Mouse (Mus musculus): ENCODE results near the gene Ppp1r14d.

Ppp1r14d gene

DNA sequence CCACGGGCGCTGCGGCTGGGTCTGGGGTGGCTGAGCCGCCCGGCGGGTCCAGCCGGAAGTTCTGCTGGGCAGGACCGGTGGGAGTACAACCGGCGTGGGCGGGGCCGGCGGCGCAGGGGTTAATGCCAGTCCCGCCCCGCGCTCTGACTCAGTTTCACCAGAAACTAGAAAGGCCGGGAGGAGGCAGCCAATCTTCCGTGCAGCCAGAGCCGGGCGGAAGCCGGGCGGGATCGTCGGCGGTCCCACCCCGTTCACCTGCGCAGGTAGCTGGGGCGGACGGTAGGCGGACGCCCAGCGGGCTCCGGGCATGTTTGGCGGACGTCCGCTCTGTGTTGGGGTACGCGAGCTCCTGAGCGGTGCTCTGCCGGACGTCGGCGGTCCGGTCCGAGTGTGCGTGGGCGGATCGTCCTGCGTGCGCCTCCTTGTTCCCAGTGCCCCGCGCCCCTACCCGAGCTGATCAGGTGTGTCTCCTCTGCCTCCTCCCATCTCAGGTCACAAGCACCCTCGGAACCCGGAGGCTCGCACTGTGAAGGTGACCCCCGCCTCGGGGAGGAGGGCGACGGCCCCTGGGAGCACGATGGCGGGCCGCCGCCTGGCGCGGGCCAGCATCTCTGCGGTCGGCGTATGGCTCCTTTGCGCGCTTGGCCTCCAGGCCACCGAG is 7.6 kb upstream of the Ppp1r14d start, which contains the start of gene Spint1:
Gene Spint1 (plus strand): TSS at position 153 of the 661 bp plus-strand sequence.
- DNase-seq (ENCODE audit: low spot score in 2 of 2), result no peak

DNA sequence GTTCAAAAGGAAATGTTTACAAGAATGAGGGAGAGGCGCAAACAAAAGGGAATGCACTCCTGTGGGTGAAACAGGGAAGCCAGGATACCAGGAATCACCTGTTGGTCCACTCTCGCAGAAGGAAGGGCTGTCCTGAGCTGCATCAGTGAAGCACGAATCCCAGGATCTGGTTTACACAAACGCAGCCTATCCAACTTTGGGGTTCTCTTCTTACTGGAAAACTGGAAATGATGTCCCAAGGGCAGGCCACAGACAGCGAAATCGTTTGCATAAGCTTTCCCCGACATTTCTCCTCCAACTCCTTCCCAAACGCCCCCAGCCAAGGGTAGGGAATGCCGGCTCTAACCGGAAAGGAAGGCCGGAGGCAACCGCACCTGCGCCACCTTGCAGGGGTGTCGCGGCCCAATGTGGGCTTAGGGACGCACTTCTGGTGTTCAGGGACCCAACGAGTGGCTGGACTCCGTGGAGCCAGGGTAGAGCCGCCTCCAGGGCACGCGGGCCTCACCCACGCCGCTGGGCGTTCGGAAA is 7.0 kb upstream of the Ppp1r14d start:
- DNase-seq (ENCODE audit: low spot score in 2 of 2), result no peak

DNA sequence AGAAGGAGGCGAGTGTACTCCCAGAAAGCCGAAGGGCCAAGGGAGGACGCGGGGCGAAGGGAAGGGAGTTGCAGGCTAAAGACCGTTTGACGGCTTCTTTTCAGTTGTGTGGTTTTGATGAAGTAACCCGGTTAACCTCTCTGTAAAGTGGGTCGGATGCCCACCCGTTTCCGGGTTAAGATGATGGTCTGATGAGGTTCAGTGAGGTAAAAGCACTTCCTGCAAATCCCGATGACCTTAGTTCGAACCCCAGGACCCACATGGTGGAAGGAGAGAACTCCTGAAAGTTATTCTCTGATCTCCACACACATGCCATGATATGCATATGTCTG is 20.6 kb downstream of the Ppp1r14d start:
- DNase-seq (ENCODE audit: low spot score in 2 of 2), result no peak

DNA sequence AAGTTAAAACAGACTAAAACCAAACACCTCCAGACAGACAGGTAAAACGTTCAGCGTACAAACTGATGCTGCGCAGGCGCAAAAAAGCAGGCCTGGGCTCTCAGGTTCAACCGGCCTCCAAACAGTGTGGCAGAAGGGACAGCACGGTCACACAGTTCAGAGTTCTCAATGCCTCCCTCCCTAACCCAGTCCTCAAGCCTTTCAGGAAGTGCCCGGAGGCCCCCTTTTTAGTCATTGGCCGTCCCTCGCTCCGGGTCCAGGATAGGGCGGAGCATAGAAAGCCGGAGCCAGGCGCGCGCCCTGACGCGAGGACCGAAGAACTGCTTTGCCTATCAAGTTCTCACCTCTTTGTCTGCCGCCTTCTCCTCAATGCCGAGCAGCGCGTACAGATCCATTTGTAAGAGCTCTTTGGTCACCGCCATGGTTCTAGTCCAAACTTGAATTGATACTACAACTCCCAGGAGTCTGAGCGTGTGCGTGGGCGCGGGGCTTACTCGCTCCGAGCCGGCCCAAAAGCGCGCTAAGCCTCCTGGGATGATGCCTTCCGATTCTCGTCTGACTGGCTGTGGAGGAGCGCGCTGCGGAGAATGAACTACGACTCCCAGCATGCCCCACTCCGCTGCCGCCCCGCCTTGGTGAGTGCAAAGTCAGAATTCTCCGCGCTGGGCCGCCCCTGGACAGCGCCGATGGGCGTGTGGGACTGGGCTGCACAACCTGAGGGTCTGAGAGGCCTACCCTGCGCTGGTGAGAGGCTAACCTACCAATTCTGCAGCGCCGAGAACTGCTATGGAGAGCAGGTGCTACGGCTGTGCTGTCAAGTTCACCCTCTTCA is 21.1 kb downstream of the Ppp1r14d start, which contains the start of the genes Zfyve19 and Dnajc17:
Gene Zfyve19 (plus strand): TSS at position 274 of the 832 bp plus-strand sequence.
Gene Dnajc17 (minus strand): TSS at position 452 of the 832 bp plus-strand sequence.
- DNase-seq (ENCODE audit: low spot score in 2 of 2), result peak; percentile 95 to 98

DNA sequence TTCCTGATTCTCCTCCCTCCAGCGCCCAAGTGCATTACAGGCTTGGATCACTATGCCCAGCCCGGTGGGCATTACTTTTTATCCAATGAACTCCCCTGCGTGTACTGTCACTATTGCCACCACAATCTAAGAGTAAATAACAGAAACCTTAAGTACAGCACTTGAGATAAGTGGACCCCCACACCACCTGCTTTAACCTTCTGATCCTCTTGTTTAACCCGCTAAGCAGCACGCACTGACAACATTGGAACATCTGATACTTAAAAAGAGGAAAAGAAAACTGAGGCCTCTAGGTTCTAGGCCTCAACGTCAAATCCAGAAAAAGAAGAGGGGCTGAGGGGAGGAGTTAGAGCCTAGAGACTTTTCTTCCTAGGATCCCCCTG is 21.8 kb downstream of the Ppp1r14d start:
- DNase-seq (ENCODE audit: low spot score in 2 of 2), result no peak

DNA sequence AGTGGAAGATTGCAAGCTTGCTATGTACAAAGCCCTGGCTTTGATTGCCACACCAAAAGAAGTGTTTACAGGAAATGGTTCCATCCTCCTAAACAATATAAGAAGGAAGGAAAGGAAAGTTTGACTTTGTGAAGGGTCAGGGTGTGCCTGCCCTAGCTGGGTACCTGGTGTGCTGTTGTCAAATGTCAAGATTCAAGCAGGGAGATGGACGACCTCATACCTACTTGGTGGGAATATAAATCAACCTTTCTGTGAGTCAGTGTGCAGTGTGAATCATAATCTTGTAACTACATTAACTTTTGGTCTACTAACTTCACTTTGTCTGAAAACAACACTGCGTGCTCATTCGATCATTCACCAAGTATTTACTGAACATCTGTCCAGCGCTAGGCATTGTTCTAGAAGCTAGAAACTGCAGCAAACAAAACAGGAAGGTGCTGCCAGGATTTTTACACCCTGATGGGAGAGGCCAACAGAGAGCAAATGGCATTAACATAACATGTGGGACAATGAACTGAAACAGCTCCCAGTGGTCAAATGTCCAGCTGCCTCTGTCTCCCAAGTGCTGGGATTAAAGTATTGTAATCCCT is 25.7 kb downstream of the Ppp1r14d start:
- DNase-seq (ENCODE audit: low spot score in 2 of 2), result no peak

DNA sequence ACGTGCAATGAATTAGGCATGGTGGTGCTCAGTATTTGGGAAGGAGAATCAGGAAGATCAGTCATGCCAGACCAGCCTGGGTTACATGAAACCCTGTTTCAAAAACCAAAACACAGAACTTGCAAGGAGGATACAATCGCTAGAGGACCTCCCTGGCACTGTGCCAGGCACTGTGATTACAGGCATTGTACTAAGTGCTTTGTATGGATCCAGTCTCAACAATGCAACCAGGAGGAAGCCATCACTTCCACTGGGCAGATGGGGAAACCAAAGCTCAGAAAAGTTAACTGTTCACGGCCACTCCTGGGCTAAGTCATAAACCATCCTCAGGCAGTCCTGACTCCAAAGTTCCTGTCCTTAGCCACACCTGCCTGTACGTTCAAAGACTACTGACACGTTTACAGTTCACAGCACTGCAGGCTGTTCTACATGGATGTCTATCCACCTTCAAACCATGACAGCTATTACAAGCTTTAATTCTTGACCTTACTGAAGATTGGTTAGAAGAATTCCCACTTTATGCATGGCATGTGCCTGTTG is 26.7 kb downstream of the Ppp1r14d start:
- no peak for DNase-seq (ENCODE audit: low spot score in 2 of 2)

DNA sequence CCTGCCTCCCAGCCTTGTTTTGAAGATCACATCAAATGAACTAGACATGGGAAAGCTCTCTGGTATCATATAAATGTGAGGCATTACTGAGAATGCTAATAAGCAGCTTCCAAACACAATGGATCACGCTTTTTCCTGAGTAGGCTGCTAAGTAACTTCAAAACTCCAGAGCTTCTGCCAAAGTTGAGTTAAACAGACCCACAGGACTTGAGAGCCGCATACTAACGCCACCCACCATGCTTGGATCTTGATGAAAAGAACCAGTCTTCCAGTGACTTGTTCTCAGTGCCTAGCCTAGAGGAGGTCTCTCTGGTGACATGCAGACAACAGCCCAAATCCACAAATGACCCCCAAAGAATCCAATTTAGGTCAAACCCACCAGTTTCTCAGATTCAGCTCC is 30.8 kb downstream of the Ppp1r14d start:
- no peak for DNase-seq (ENCODE audit: low spot score in 2 of 2)

DNA sequence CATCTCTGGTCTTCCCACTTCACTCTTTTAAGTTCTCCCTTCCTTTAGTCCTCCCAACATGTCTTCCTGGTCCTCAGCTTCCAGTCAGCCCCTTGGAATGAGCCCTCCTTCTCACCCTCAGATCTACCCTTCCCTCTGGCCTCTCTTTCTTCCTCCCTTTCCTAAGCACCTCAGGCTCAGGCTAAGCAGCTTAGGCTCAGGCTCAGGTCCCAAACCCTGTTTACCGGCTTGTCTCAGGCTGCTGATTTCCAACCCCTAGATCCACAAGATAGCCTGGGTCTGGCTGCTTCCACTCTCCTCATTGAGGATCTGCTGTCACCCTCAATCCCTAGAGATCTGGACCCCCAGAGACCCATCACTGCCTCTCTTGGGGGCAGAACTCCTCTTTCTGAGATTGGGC is 31.7 kb downstream of the Ppp1r14d start:
- DNase-seq (ENCODE audit: low spot score in 2 of 2), result no peak

DNA sequence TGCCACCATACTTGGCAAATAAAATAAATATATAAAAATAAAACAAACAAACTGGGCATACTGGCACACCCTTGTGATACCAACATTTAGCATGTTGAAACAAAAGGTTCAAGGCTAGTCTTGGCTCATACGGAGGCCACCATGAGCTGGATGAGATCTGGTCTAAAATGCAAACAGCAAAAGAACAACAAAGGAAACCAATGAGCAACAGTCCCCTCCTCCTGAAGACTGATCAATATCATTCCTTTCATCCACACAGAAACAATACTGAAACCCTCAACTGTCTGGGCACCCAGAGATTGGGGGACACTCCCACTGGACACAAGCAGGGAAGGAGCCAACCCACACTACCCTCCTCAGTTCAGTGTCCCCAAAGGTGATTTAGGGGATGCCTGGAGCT is 32.2 kb downstream of the Ppp1r14d start:
- DNase-seq (ENCODE audit: low spot score in 2 of 2), result no peak

DNA sequence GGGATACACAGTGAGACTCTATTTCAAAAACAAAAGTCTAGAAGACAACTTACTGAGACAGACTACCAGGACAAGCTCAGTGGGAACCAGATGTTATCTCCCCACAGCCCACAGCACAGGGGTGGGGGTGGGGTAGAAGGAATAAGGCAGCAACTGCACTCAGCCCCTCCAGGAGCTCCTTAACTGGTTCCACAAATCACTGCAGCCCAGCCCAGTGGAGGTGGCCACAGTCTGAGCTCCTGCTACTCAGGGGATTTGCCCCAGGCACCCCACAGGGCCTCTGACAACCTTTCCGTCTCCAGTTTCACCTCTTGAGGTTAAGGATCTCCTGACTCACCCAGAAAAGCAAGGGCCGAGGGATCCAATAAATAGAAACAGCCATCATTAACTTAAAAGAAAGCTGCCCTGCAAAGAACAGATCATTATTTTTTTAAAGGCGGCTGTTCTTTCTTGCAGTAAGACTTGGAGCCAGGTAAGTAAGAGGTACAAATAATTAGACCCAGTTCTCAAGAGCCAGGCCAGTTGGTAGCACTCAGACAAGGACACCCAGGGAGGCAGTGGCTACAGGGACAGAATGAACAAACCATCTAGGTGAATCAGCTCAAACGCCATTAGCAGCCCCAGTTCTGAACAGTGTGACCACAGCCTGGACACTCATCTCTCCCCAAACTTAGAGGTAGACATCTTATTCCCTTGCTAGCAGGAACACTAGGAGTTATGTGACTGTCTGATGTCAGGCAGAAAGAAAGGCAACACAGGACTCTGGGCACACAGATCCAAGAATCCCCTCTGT is 33.2 kb downstream of the Ppp1r14d start:
- DNase-seq (ENCODE audit: low spot score in 2 of 2), result no peak

DNA sequence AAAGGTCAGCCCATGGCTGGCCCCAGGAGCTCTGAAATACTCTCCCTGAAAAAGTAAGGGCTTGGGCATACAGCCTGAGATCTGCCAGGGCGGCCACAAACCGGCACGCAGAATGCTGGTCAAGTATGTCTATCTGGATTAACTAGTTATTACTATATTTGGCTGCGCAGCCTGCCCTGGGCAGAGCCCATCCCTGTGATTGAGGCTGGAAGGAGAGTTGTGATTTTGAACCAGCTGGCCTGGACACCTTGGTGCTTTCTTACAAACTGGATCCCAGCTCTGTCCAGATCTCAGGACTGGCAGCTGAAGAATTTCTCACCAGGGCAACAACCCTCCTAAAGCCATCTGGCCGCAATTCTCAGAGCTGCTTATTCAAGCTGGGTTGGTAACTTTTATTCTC is 35.6 kb downstream of the Ppp1r14d start:
- no peak for DNase-seq (ENCODE audit: low spot score in 2 of 2)

DNA sequence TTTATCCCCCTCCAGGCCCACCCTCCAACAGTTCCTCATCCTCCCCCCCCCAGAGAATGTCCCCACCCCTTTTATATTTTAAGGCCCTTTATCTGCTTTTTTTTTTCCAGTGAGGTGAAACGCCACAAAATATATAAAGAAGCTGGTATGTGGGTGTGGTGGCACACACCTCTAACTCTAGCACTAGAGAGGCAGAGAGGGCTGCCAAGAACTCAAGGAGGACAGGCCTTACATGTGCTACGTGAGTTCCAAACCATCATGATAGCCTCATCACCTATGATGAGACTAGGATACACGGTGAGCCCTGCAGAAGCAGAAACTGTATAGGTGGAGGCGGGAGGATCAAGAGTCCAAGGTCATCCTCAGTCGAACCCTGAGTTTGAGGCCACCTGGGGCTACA is 38.7 kb downstream of the Ppp1r14d start:
- no peak for DNase-seq (ENCODE audit: low spot score in 2 of 2)

DNA sequence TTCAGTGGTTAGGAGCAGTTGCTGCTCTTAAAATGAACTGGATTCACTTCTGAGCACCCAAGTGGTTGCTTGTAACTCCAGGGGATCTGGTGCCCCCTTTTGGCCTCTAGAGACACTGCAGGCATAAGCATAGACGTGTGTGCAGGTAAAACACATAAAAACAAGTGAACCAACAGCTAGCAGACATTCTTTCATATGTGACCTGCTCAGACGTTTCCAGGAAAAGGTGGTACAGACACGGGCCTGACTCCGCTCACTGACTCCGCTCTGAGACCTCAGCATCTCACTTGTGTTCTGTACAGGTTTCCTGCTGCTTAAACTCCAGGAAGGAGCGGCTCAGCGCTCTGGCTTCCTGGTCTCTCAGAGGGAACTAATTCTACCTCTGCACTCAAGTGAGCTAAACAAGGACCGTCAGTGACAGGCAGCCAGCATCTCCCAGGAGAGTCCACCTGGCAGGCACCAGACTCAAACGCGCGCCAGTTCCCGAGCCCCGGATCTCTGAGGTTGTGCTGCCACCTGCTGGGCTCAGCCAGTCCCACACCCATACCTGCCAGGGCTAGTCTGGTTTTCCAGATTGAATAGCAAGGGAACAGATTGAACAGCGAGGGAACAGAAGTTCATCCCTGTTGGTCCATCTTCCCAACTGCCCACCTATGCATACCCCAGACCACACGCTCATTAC is 40.5 kb downstream of the Ppp1r14d start:
- DNase-seq (ENCODE audit: low spot score in 2 of 2), result peak in 1 of 2 experiments; percentile 80

DNA sequence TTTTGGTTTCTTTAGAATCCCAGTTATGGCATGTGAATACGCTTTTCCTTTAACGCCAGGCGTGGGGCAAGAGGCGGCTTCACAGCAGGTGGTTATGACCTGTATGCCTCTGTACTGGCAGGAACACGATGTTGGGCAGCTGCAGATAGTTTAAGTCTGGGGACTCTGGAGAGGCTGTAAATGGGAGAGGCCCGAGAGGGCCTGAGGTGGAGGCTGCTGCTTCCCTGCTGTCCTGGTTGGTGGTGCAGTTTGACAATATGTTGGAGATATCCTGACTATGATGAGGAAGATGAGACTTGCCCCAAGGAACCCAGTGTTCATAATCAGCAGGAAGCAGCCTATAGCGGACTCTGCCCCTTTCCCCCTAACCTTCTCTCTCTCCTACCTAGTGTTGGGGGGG is 46.8 kb downstream of the Ppp1r14d start:
- DNase-seq (ENCODE audit: low spot score in 2 of 2), result no peak

DNA sequence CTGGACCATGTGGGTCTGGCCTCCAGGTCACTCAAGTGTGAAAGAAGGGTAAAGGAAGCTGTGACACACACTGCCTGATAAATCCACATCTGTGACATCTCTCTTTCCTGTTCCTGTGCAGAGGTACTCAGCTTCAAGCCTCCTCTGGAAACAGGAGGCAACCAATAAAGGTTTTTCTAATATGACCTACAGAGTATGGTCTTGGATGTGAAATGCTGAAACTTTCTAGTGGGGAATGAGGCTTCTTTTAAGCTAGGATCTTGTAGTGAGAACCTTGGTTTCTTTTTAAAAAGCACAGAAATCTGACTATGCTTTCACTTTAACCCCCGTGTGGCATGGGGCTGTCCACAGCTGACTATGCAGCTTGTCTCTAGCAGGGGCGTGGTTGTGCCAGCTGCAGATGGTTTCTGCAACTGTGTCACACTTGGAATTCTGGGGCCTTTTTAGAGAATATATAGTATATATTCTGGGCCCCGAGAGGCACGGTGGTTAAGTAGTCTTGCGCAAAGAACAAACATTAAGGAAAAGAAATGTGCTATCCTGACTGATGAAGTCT is 52.2 kb downstream of the Ppp1r14d start:
- no peak for DNase-seq (ENCODE audit: low spot score in 2 of 2)

DNA sequence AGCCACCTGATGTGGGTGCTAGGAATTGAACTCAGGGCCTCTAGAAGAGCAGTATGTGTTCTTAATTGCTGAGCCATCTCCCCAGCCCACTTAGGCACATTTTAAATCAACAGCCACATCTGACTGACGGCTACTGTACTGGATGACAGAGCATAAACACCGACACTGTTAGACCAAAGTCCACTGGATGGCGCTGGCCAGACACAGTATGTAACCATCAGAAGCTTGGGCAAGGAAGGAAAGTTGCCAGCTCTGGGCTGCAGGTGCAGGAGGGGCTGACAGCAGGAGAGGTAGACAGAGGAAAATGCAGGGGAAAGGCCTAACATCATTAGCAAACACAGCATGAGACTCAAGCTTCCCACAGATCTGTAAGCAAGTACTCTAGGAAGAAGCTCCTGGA is 52.9 kb downstream of the Ppp1r14d start:
- DNase-seq (ENCODE audit: low spot score in 2 of 2), result no peak

DNA sequence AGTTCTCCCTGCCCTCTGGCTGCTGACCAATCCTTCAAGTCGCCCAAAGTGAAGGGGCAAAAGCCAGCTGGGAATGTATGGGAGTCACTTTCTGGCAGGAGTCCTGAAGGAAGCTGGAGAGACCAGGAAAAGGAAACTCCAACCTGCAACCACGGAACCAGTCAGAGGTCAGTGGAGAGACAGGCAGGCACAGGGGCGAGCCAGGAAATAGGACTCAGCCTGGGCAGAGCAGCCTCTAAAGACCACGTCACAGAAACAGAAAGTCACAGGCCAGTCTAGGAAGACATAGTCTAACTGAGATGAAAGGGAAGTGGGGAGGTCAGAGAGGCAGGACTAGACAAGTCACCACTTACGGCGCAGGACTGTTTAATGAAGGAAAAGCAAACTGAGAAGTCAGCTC is 54.1 kb downstream of the Ppp1r14d start:
- DNase-seq (ENCODE audit: low spot score in 2 of 2), result no peak

DNA sequence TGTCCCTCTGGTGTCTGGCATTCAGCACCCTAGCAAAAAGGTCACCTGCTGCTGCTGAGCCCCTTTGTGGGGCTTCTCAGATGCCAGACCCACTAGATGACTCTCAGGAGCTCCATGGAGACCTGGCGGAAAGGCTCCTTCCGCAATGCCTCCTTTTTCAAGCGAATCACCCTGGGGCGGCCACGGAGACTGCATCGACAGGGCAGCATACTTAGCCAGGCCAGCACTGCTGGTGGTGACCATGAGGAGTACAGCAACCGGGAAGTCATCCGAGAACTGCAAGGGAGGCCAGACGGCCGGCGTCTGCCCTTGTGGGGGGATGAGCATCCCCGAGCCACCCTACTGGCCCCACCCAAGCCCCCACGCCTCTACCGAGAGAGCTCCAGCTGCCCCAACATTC is 54.8 kb downstream of the Ppp1r14d start:
- no peak for DNase-seq (ENCODE audit: low spot score in 2 of 2)

DNA sequence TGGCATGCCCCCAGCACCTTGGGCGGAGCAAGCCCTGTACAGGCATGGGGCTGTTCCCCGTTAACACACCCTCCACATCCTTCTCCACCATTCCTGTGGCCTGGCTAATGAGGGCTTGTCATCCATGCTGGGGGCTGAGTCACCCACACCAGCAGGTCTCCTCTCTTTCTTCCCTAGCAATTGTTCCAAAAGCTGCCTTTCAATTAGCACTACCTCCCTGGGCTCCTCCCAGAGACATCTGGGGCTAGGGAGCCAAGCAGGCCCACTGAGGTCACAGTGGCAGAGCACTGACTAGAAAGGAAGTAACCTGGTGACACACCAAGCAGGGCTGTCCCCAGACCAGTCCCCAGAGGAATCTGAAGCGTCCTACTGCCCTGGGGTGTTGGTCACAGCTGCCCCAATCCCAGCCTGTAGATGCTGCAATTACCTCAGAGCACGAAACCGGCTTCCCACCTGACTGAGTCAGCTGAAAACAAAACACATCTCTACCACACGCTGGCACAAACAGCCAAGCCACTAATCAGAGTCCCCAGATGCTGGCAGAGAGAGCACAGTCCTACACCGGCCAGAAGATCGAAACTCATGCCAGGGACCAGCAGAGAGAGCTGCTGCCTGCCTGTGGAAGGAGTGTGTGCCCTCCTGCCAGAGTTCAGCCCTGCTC is 55.6 kb downstream of the Ppp1r14d start, which contains the start of gene Gm14137:
Gene Gm14137 (plus strand): TSS at position 519 of the 661 bp plus-strand sequence.
- no peak for DNase-seq (ENCODE audit: low spot score in 2 of 2)
